Mouse (Mus musculus): ENCODE measurements around the gene H2-Ob. TPM values are rescaled to one million over a fixed set of nuclear protein-coding genes. Genes with fewer than 3 reads are reported as not detected.
"Not testable (repeated sequence)": the region's sequence is repeated elsewhere in the genome, so short reads cannot be mapped to it uniquely, and the experiment has no call there.

Gene H2-Ob
- polyA plus RNA-seq, 1 experiment from 2014 or later, result 0.15 TPM

- H3K27ac ChIP-seq (ENCODE audit: poor library complexity, severe bottlenecking), result no peak overlapping the region
- peaks cover 11% of the 10 kb centered on the region for H3K4me1 ChIP-seq (replicated peaks)
- no peaks in the 10 kb centered on the region for H3K36me3 ChIP-seq
- H3K4me3 ChIP-seq, result no peak overlapping the region
- WGBS, result 15% methylated on average over 10 of the region's 10 CpGs
- peaks cover 87% of the 10 kb centered on the region for H3K27me3 ChIP-seq (replicated peaks)
- H3K9me3 ChIP-seq (replicated peaks), result peaks cover 6% of the 10 kb centered on the region; the same call in 1 of the 2 replicates
- H3K9ac ChIP-seq, result no peak overlapping the region
- H3K4me2 ChIP-seq, result no peak overlapping the region
- ATAC-seq (ENCODE audit: insufficient number of reproducible peaks, low FRiP score), result no peak
These were observed 30.3 kb upstream of the H2-Ob start for GRCm38 (mm10) chr17:34208421-34208820.

DNA sequence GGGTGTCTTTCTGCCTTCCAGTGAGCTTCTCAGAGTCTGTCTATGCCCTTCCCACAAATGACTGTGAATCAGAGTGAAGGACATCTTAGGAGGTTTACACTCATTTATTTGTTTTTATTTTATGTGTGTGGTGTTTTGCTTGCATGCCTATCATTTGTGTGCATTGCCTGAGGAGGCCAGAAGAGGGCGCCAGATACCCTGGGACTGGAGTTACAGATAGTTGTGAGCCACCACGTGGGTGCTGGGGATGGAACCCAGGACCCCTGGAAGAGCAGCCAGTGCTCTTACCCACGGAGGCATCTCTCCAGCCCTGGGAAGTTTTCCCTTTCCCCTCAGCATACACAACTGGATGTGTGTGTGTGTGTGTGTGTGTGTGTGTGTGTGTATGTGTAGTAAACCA is 29.0 kb upstream of the H2-Ob start:
- Histone ChIP-seq H3K4me3 (no peak overlapping the region), H3K27me3 (replicated peaks) (peaks cover 92% of the 10 kb centered on the region), H3K4me1 (replicated peaks) (peaks cover 10% of the 10 kb centered on the region), H3K9me3 (replicated peaks) (peaks cover 6% of the 10 kb centered on the region; the same call in 1 of the 2 replicates), H3K9ac (no peak overlapping the region), H3K36me3 (no peaks in the 10 kb centered on the region), H3K4me2 (no peak overlapping the region), H3K27ac (ENCODE audit: poor library complexity, severe bottlenecking) (no peak overlapping the region)
- no peak for ATAC-seq (ENCODE audit: insufficient number of reproducible peaks, low FRiP score)
- 47% methylated on average over 3 of the region's 3 CpGs for whole genome bisulfite sequencing

DNA sequence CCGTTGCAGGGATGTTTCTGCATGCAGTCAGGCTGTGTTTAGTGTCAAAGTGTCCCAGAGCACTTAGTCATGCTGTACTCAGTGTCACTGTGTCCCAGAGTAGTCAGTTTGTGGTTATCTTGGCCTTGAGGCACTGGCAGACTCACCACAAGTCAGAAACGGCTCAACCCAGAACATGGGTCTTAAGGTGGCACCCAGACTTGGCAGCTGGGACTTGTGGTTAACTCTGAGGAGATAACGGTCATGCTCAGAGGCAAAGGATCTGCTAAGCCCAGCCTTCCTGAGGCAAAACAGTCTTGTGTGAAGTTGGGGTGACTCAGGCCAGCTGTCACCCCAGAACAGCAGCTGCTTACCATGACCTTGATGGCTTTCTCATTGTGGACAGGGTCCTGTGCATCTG is 28.1 kb upstream of the H2-Ob start:
- no peak overlapping the region for H3K9ac ChIP-seq
- 57% methylated on average over 3 of the region's 3 CpGs for WGBS
- H3K4me3 ChIP-seq, result no peak overlapping the region
- no peak overlapping the region for H3K27ac ChIP-seq (ENCODE audit: poor library complexity, severe bottlenecking)
- no peaks in the 10 kb centered on the region for H3K36me3 ChIP-seq
- no peak overlapping the region for H3K4me2 ChIP-seq
- no peak for ATAC-seq (ENCODE audit: insufficient number of reproducible peaks, low FRiP score)
- peaks cover 92% of the 10 kb centered on the region for H3K27me3 ChIP-seq (replicated peaks)
- H3K4me1 ChIP-seq (replicated peaks), result 0 out of 2 replicates have a peak, but pooled peaks cover under 1% of the 10 kb centered on the region
- peaks cover 6% of the 10 kb centered on the region; the same call in 1 of the 2 replicates for H3K9me3 ChIP-seq (replicated peaks)

DNA sequence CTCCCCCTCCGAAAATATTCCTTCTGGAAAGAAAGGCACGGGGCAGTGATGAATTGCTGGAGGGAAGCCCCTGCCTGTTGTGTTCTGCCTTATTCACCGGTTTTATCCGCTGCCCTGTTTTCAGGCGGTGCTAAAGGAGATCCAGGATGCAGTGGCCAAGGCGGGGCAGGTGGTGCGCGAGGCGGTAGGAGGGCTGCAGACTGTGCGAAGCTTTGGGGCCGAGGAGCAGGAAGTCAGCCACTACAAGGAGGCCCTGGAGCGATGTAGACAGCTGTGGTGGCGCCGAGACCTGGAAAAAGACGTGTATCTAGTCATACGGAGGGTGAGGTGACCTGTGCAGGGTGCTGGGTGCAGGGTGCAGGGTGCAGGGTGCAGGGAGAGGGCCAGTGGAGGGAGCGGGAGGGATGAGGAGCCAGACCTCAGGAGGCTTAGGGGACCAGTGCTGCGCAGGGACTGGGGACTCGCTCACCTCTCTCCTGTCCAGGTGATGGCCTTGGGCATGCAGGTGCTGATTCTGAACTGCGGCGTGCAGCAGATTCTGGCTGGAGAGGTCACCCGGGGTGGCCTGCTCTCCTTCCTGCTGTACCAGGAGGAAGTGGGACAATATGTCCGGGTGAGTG is 26.8 kb upstream of the H2-Ob start:
- H3K9me3 ChIP-seq (replicated peaks), result peaks cover 6% of the 10 kb centered on the region; the same call in 1 of the 2 replicates
- H3K4me3 ChIP-seq, result no peak overlapping the region
- H3K9ac ChIP-seq, result no peak overlapping the region
- 29% methylated on average over 23 of the region's 23 CpGs for WGBS
- ATAC-seq (ENCODE audit: insufficient number of reproducible peaks, low FRiP score), result no peak
- no peak overlapping the region for H3K4me2 ChIP-seq
- H3K36me3 ChIP-seq, result no peaks in the 10 kb centered on the region
- no peak overlapping the region for H3K27ac ChIP-seq (ENCODE audit: poor library complexity, severe bottlenecking)
- peaks cover 87% of the 10 kb centered on the region for H3K27me3 ChIP-seq (replicated peaks)
- H3K4me1 ChIP-seq (replicated peaks), result no peaks in the 10 kb centered on the region

GRCm38 (mm10) chr17:34213936-34214335 is 24.8 kb upstream of the H2-Ob start:
- no peak overlapping the region for H3K4me3 ChIP-seq
- 48% methylated on average over 21 of the region's 21 CpGs for WGBS
- ATAC-seq (ENCODE audit: insufficient number of reproducible peaks, low FRiP score), result no peak
- no peaks in the 10 kb centered on the region for H3K36me3 ChIP-seq
- peaks cover 78% of the 10 kb centered on the region for H3K27me3 ChIP-seq (replicated peaks)
- no peak overlapping the region for H3K4me2 ChIP-seq
- H3K9ac ChIP-seq, result no peak overlapping the region
- H3K4me1 ChIP-seq (replicated peaks), result no peaks in the 10 kb centered on the region
- peaks cover 9% of the 10 kb centered on the region for H3K9me3 ChIP-seq (replicated peaks)
- no peak overlapping the region for H3K27ac ChIP-seq (ENCODE audit: poor library complexity, severe bottlenecking)

GRCm38 (mm10) chr17:34215176-34215575 is 23.5 kb upstream of the H2-Ob start:
- H3K27ac ChIP-seq (ENCODE audit: poor library complexity, severe bottlenecking), result no peak overlapping the region
- H3K9ac ChIP-seq, result no peak overlapping the region
- H3K4me3 ChIP-seq, result no peak overlapping the region
- peaks cover 6% of the 10 kb centered on the region for H3K9me3 ChIP-seq (replicated peaks)
- H3K27me3 ChIP-seq (replicated peaks), result peaks cover 66% of the 10 kb centered on the region
- H3K4me2 ChIP-seq, result no peak overlapping the region
- no peaks in the 10 kb centered on the region for H3K36me3 ChIP-seq
- 81% methylated on average over 12 of the region's 12 CpGs for WGBS
- H3K4me1 ChIP-seq (replicated peaks), result no peaks in the 10 kb centered on the region
- no peak for ATAC-seq (ENCODE audit: insufficient number of reproducible peaks, low FRiP score)

GRCm38 (mm10) chr17:34217216-34217928 is 21.3 kb upstream of the H2-Ob start:
- Histone ChIP-seq H3K4me3 (no peak overlapping the region), H3K27me3 (replicated peaks) (peaks cover 44% of the 10 kb centered on the region), H3K9ac (no peak overlapping the region), H3K27ac (ENCODE audit: poor library complexity, severe bottlenecking) (no peak overlapping the region), H3K4me2 (no peak overlapping the region), H3K36me3 (no peaks in the 10 kb centered on the region), H3K9me3 (replicated peaks) (peaks cover 6% of the 10 kb centered on the region), H3K4me1 (replicated peaks) (no peaks in the 10 kb centered on the region)
- 80% methylated on average over 8 of the region's 8 CpGs for WGBS
- ATAC-seq (ENCODE audit: insufficient number of reproducible peaks, low FRiP score), result no peak

DNA sequence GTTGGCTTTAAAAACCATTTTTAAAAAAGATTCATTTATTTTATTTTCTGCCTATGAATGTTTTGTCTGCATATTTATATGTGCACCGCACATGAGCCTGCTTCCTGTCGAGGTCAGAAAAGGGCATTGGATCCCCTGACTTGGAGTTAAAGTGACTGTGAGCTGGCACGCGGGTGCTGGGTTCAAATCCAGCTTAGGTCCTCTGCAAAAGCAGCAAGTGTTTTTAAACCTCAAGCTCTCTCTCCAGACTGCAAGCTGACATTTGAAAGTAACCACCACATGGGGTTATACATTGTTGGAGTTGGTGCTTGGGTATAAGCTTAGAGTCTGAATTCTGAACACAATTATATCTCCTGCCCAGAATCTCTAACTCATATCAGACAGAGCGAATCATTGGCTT is 20.7 kb upstream of the H2-Ob start:
- Histone ChIP-seq H3K27ac (ENCODE audit: poor library complexity, severe bottlenecking) (no peak overlapping the region), H3K4me2 (no peak overlapping the region), H3K27me3 (replicated peaks) (peaks cover 38% of the 10 kb centered on the region), H3K4me1 (replicated peaks) (no peaks in the 10 kb centered on the region), H3K4me3 (no peak overlapping the region), H3K36me3 (no peaks in the 10 kb centered on the region), H3K9me3 (replicated peaks) (peaks cover 6% of the 10 kb centered on the region), H3K9ac (no peak overlapping the region)
- WGBS, result 82% methylated on average over 5 of the region's 5 CpGs
- ATAC-seq (ENCODE audit: insufficient number of reproducible peaks, low FRiP score), result no peak

DNA sequence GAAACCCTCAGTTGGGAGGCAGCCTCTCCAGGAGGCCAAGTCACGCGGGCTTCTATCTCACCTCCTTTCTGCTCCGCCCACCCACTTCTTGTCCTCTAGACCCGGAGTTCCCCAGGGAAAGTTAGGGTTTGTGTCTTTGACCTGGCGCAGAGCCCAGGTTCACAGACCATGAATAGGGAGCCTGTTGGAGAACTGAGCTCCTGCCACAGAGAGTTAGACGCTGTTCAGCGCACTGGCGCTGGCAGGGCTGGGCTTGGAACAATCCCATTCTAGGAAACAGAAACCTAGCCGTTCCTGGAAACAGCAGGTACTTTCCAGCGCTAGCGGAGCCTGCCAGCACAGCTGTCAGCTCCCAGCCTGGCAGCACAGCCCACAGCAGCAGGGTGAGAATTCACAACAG is 20.0 kb upstream of the H2-Ob start:
- Histone ChIP-seq H3K9ac (no peak overlapping the region), H3K27me3 (replicated peaks) (peaks cover 31% of the 10 kb centered on the region), H3K4me1 (replicated peaks) (no peaks in the 10 kb centered on the region), H3K9me3 (replicated peaks) (peaks cover 6% of the 10 kb centered on the region), H3K27ac (ENCODE audit: poor library complexity, severe bottlenecking) (no peak overlapping the region), H3K36me3 (no peaks in the 10 kb centered on the region), H3K4me2 (no peak overlapping the region), H3K4me3 (no peak overlapping the region)
- 84% methylated on average over 11 of the region's 11 CpGs for WGBS
- no peak for ATAC-seq (ENCODE audit: insufficient number of reproducible peaks, low FRiP score)

DNA sequence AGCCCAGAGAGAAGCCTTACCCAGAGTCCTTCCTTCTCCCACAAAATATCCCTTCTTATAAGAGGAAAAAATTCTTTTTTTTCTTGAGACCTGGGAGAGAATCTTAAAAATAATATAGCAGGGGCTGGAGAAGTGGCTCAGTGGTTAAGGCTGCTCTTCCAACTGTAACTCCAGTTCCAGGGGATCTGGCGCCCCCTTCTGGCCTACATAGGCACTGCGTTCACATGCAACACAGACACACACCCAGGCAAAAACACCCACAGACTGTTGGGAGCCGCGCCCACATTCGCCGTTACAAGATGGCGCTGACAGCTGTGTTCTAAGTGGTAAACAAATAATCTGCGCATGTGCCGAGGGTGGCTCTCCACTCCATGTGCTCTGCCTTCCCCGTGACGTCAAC is 19.6 kb upstream of the H2-Ob start:
- H3K4me1 ChIP-seq (replicated peaks); H3K9ac ChIP-seq; H3K4me3 ChIP-seq; H3K9me3 ChIP-seq (replicated peaks); H3K4me2 ChIP-seq; ATAC-seq (ENCODE audit: insufficient number of reproducible peaks, low FRiP score); H3K27ac ChIP-seq (ENCODE audit: poor library complexity, severe bottlenecking); H3K36me3 ChIP-seq: not testable (repeated sequence)
- peaks cover 27% of the 10 kb centered on the region for H3K27me3 ChIP-seq (replicated peaks)
- 87% methylated on average over 8 of the region's 11 CpGs for WGBS

DNA sequence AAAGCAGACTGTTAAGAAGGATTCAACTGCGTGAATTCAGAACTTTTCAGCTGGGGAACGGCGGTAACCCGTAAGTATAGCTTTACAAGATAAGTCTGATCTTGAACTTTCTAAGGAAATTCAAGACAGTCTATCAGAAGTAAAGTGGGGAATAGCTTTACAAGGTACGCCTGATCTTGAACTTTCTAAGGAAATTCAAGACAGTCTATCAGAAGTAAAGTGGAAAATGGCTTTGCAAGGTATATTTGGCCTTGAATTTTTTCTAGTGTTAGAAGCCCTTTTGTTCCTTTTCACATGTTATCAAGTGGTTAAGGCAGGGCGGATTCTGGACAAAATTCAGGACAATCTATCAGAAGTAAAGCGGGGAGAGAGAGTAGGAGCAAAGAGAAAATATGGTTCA is 18.9 kb upstream of the H2-Ob start:
- H3K36me3 ChIP-seq; ATAC-seq (ENCODE audit: insufficient number of reproducible peaks, low FRiP score); H3K4me2 ChIP-seq; H3K9ac ChIP-seq; H3K4me1 ChIP-seq (replicated peaks); H3K4me3 ChIP-seq; H3K27ac ChIP-seq (ENCODE audit: poor library complexity, severe bottlenecking): not testable (repeated sequence)
- 92% methylated on average over 4 of the region's 7 CpGs for WGBS
- H3K9me3 ChIP-seq (replicated peaks), result peaks cover 11% of the 10 kb centered on the region
- peaks cover 21% of the 10 kb centered on the region for H3K27me3 ChIP-seq (replicated peaks)

Data from heart, embryonic 12.5 days (tissue).